Mouse (Mus musculus) cerebellum, adult 18-20 months (tissue): ENCODE data around the gene C1qtnf7.

Experiments used
- DNase-seq, 2 experiments: peaks; one replicate each; pipeline ENCODE4 v3.0.0; 2021

C1qtnf7 gene

GRCm38 (mm10) chr5:43515401-43515976 lies at the start of gene C1qtnf7:
C1qtnf7 (plus strand) TSS chr5:43515538.
- DNase-seq, result no peak

- no peak for DNase-seq
These were observed 48.6 kb upstream of the C1qtnf7 start for GRCm38 (mm10) chr5:43466762-43467161.

DNA sequence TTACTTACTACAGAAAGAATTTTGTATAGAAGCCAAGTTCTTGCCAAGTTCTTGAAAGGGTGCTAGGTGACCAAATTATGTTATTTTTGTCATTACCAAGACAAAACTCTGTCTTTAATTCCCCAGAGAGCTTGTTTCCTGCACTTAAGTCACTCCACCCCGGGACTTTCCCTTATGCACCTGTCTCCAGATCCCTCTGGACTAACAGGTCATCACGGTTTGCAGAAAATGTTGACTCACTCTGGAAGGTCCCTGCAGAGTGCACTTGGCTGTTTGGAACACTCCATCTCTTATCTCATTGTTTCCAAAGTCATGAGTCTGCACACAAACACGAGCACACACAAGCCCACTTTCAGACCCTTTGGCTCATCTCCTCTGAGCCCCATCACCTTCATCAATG lies 48.1 kb upstream of the C1qtnf7 start:
- no peak for DNase-seq

DNA sequence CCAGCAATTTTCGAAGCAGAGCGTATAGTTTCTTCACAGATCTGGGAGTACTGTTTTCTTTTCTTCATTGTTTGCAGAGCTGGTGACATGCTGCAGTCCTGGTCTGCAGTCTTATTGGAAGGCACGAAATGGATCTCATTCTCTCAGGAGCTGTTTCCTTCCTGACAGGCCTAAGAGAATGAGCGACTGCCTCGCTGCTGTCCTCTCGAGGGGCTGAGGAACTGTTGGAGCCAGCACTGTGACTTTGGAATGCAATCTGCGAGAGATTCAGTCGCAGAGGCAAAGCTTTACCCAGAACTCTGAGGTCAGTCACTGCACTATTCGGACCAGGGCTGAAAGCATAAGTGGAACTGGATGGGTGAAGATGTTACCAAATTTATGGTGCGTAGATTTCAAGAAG lies 46.4 kb upstream of the C1qtnf7 start:
- no peak for DNase-seq

DNA sequence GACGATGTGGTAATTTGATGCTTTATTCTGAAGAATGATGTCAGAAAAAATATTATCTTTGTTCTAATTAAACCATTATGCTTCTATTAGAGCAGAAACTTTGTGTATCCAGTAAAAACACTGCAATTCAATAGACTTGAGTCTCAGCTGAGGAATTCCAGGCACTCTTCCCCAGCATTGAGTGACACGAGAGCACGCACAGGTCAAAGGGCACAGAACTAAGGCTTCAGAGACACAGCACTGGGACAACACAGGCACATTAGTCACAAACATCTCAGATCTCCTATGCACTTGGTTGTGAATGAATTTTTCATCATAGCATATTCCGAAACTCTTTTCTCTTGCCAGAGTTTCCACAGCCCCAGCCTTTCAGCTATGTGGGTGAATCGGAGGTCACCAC lies 37.4 kb upstream of the C1qtnf7 start:
- DNase-seq, result no peak

DNA sequence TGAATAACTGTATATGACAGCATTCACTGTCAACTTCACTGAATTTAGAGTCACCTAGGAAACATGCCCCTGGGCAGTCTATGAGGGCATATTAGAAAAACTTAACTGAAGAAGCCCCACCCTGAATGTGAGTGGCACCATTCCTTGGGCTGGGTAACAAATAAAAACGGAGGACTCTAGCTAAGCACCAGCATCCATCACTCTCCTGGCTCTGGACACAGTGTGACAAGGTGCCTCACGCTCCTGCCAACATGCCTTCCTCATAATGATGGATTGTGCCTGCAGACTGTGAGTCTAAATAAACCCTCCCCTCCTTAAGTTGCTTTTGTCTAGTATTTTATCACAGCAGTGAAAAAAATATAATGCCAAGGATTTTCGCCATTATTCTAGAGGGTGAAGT lies 35.3 kb upstream of the C1qtnf7 start:
- DNase-seq, result no peak

- no peak for DNase-seq
These were observed 34.6 kb upstream of the C1qtnf7 start for GRCm38 (mm10) chr5:43480786-43481185.

GRCm38 (mm10) chr5:43481824-43482223 lies 33.5 kb upstream of the C1qtnf7 start:
- no peak for DNase-seq

- no peak for DNase-seq
These were observed 13.5 kb upstream of the C1qtnf7 start for GRCm38 (mm10) chr5:43501887-43502286.

DNA sequence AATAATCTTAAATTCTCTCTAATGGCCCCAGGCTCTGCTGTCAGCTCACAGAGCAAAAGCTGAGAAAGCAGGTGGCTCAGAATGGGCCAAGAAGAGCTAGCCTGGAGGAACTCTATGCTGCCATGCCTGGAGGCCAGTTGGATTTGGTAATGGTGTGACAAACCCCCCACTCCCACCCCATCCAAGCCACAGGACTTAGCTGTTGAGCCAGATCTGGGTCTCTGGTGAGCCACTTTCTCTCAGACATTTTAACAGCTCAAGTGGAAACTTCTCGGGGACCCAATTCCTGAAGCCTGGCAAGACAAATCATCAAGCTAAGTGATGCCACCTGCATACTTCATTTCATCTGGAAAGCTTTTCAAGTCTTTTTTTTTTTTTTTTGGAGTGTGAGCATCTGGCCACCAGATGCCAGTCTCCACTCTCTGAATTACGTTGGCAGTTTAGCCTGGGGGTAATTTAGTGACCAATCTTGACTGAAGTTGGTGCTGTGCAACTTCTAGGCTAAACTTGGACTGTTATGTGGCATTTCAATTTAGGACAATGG lies 11.0 kb upstream of the C1qtnf7 start:
- DNase-seq, result no peak

DNA sequence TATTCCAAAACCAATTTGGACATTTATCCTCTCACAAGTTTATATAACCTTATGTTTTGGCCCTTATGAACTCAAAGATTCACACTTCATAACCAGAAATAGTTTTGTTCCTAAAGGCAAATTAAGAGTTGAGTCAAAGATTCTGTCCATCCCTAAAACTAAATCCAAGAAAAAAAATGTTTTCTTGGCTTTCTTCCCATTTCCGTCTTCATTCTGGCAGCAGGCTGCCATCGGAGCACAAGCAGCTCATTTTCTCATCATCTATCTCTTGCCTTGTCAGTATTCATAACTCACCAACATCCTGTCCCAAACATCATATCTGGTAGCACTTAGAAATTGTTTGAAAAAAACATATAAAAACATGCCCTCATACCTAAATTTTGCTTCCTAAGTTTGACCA lies 6.9 kb upstream of the C1qtnf7 start:
- no peak for DNase-seq

DNA sequence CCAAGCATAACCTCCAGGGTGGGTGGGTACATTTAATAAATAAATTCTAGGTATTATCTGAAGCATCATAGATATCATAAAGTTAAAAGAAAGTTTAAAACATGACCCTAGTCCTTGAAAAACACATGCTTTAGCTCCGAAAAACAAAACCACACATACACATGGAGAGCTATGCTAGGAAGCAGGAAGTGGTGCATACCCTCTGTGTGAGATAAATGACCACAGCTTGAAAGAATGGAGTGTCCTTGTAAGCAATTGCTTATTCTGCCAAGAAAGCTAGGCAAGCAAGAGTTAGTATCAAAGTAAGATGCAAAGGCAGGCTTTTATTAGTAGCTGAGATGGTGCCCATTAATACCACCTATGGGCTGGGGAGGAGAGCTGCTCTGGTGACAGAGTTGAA lies 6.4 kb upstream of the C1qtnf7 start:
- no peak for DNase-seq

DNA sequence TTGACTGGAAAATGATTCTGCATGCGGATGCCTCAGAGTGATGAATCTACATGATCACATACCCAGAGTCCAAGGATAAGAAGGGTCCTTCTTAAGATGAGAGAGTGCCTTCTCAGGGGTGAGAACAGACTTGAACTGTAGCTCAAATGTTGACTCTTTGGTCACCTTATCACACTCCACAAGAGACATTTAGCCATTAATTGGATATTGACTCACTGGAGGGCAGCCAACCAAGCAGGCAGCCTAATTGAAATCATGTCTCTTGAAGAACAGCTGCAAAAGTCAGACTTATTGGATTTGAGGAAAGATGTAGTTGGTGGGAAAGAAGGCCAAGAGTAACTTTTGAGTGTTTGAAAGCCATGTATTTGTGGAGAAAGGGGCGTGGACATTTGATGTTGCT lies 4.2 kb upstream of the C1qtnf7 start:
- DNase-seq, result no peak

GRCm38 (mm10) chr5:43516491-43516890 lies 1.2 kb downstream of the C1qtnf7 start:
- no peak for DNase-seq

DNA sequence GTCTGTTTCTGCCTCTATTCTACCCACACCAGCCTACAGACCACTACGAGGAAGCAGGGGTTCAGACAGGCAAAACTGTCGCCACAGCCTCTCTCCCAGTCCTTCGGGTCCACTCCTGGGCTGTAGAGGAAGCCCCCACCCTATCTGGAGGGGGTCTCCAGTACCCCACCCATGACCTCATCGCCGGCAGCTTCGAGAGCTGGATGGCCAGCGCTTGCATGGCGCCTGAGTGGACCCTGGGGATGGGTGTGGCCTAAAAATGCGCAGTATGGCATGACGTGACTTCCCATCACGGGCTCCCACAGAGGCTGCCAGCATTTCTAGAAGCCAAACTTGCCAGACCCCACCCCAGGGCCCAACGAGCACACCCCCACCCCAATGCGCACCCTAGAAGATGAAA lies 2.0 kb downstream of the C1qtnf7 start:
- DNase-seq, result no peak

DNA sequence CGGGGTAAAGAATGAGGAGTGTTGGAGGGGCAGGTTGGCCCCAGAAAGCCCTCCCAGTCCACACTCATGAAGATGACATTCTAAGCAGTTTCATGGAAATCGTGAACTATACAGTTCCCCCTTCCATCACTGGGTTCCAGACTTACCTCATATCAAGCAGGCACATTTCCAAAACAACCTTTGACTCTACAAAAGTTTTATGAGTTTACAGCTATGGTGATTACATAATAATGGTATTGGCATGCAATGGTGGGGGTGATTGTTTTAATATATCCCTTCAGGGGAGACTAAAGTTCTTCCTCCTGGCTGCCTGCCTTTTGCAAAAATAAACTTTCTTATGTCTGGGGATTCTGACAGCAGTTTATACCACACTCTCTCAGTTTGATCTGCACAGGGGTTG lies 4.6 kb downstream of the C1qtnf7 start:
- DNase-seq, result no peak

DNA sequence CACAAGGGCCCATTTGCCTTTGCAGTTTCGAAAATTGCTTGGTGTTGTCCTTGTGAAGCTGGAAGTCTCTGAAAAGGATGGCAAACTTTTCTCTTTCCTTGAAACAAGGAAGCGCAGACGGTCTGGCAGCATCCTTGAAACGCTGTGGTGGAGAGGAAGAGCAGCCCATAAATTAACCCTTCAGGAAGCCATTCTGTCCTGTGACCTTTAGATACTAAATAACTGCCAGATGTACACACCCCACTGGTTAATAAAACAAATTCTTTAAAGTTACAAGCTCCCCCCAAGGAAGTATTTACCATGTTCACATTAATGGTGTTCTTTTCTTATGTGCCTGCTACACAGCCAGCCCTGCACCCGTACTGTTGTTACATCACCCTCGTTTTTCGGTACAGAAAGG lies 6.0 kb downstream of the C1qtnf7 start:
- no peak for DNase-seq

- DNase-seq, result no peak
These were observed 7.5 kb downstream of the C1qtnf7 start for GRCm38 (mm10) chr5:43522866-43523265.

DNA sequence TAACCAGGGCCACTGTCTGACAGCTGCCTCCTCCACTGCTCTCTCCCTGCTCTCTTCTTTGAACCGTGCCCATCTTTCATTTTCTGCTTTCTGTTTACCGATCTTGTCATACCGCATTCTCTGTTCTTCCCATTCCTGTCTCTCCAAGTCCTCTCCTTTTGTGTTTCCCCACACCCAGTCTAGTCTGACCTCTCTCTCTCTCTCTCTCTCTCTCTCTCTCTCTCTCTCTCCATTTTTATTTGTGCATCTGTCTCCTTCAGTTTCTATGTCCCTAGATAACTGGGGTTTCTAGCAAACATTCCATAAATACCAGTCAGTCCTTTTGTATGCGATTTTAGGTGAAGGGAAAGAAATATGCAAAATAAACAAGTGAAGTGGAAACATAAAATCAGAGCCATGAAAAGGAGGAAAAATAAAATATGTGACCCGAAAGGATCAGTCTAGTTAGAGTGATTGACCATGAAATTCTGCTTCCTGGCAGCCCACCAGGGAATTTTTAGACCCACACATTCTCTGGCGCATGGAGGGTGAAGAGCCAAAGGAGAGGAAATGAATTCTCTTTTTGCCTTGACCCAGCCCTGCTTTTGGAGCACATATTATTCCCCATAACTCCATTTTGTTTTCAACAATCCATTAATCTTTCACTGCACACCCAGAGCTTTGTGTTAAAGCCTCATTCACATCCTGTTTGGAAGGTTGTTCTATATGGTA lies 11.7 kb downstream of the C1qtnf7 start:
- no peak for DNase-seq

DNA sequence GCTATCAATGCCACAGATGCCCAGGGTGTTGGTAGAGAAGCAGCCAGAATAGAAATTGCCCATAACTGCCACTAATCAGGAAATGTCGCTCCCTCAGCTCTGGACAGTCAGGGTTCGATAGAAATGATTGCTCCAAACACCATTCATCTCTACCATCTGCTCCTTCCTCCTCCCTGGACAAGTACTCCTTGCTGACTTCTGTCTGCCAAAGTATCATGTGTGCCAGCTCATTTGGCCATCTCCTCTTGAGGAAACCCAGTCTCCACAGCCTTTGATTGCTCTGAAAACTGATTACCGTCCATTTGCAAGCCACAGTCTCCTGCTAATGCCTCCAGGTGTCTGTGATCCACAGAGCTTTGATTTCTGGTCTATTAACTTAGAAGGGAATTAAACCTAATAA lies 14.8 kb downstream of the C1qtnf7 start:
- DNase-seq, result no peak

DNA sequence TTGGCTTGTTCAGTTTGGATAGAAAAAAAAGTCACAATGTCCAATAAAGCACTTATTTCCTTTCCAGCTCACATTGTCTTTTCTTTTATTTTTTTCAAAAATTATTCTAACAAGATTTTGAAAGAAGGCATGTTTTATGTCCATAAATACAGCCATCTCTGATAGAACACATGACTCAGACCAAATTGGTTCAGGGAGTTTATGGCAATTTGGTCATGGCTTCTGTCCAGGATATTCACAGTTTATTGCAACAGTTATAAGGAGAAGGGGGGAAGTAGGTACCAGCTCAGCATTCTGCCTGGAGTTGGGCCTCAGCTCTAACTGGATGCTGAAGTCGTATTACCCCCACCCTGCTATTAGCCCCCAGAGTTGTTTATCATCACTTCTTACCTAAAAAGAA lies 15.5 kb downstream of the C1qtnf7 start:
- DNase-seq, result no peak

DNA sequence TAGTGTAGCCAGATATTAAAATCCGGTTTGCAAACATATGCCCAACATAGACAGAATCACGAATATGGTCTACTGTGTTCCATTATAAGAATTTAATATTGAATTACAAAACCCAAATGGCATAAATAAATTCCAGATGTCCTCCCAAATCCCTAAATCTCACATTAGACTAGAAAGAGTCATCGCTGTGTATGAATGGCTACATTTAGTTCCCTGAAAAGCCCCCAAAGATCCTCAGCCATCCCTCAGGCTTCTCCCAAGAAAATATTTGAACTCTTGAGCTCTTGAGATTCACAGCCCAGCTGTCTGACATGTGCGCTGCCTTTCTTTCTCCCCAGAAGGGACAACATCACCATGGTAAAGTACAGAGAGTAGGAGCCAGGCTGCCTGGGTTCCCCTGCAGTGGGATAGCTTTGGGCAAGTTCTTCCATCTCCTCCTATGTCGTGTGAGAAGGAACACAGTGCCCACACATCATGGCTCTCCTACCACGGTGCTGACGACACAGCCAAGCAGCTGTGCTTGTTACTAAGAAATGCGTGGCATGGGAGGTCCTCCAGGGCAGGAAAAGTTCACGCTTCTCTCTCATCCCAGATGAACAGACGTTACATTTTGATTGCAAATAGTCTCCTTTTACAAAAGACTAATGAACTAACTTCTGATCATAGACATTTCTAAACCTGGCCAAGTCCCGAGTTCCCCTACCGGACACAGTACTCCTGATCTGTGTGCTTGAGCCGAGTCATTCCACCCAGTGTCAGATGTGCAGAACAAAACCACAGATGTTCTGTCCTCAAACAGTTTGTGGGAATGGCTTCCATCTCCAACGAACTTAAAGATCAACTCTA lies 23.2 kb downstream of the C1qtnf7 start:
- DNase-seq, result no peak

DNA sequence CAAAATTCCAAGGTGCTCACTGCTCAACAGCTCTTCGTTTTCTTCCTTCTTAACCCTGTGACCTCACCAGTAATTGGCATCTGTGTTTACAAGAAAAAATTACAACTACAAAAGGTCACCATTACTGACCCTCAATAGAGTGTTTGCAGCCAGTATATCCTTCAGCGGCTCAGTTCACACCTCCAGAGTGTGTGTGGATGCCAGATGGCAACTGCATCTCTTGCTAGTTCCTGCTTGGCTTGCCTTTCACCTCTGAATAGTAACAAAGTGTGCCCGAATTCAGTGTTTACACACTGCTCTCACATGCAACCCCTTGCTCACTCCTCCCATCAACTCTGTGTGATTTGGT lies 23.8 kb downstream of the C1qtnf7 start:
- no peak for DNase-seq

GRCm38 (mm10) chr5:43539871-43540270 lies 24.5 kb downstream of the C1qtnf7 start:
- no peak for DNase-seq
